Mouse (Mus musculus): ENCODE measurements around the gene Tmem255b. TPM values are rescaled to one million over a fixed set of nuclear protein-coding genes. Genes with fewer than 3 reads are reported as not detected.

Gene Tmem255b
- polyA plus RNA-seq (2015; fragmentation: Nextera tagmentation; extraction: Ambion mirVana) = 0.84 and 1.1 TPM in 2 replicates

DNA sequence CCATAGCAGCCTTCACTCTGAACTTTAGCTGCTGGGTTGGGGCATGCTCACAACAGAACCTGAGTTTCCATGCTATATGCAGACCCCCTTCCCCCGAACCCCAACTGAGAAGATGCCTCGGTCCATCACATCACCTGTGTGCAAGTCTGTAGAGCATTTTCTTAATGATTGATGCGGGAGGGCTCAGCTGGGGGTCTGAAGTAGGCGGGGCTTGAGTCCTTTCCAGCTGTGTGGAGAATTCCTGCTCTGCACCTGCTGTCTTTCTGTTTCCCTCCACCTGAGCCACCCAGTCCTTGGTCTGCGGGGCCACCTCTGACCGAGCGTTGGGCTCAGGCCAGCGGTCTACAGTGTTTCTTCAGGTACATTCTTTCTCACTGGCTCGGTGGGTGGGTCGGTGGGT is at the start of gene Tmem255b:
TSS of gene Tmem255b (plus strand) at position 301 of the 400 bp plus-strand sequence.

DNA sequence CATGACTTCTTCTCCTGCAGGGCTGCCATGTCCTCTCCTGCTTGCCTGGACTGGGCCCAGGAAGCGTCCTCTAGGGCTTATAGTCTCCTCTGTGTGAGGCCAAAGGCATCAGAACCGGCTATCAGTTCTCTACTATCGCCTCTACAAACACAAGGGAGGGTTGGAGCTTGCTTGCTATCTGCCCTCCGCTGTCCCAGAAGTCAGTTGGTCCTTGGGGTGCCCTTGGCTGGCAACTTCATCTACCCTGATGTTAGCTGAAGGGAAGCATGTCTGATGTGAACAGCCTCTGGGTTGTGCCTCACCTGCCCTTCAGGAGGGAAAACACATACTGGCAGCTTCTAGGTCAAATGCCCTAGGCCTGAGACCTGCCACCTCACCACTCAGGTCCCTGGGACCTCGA is 38.3 kb upstream of the Tmem255b start, which contains the start of gene Atp4b:
TSS of gene Atp4b (minus strand) at position 101 of the 400 bp plus-strand sequence.

DNA sequence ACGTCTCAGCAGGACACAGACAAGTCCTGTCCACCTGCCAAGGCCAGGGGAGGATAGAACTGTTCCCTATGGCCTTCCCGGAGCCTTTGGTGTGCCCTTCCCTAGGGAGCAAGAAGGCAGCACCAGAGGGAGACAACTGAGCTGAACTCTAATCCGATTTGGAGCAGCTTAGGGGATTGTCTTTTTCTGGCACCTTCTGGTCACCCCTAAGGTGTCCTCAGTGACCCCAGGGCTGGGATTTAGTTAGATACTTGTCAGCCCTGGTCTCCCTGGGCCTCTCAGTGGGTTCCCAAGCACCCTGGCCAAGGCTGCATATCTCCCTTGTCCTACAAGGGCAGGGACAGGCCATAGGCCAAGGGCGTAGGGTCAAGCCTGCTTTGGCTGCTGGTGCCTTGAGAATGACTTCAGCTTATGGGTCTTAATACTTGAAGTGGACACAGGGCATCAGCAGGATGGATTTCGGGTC is 30.3 kb upstream of the Tmem255b start, which contains the start of gene Grk1:
TSS of gene Grk1 (plus strand) at position 416 of the 466 bp plus-strand sequence.

DNA sequence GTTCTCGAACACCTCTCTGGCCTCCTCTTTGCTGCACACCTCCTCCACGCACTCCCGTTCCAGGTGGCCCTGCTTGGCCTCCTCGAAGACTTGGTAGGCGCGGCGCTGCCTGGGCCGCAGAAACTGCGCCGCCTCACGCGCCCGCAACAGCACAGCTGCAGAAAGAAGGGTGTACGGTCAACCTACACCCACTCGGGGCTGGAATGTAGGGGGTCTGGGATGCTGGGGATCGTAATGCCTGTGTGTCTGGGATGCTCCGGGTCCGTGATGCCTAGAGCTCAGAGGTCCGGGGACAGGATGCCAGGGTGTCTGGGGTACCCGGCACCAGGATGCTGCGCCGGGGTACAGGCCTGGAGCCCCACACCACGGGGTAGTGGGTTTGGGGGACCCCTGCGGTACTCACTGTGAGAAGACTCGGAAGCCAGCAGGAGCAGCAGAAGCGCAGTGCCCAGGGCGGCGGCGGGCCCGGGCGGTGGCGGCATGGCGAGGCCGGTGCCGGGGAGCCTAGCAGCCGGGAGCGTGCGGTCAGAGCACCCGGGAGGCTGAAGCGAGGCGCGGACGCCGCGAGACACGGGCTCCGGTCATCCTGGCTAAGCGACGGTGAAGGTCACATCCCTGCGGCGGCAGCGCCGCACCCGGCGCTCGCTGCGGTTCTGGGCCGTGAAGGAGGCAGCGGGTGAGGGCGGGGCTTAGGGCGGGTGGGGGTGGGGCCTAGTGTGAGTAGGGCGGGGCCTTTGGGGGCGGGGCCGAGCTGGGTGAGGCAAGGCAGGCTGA is 59.1 kb downstream of the Tmem255b start, which contains the start of gene Gas6:
TSS of gene Gas6 (minus strand) at position 633 of the 774 bp plus-strand sequence.

Other genes starting within 250 kb of the Tmem255b start
- gene Grtp1, start 234.6 kb upstream of the Tmem255b start, polyA plus RNA-seq (2015; fragmentation: Nextera tagmentation; extraction: Ambion mirVana) = 5.9 and 7.3 TPM in 2 replicates
- not detected in 2 replicates for gene Adprhl1, start 181.0 kb upstream of the Tmem255b start, polyA plus RNA-seq (2015; fragmentation: Nextera tagmentation; extraction: Ambion mirVana)
- gene Dcun1d2, start 147.1 kb upstream of the Tmem255b start, polyA plus RNA-seq (2015; fragmentation: Nextera tagmentation; extraction: Ambion mirVana) = 8.3 and 9.5 TPM in 2 replicates
- gene Tmco3, start 147.0 kb upstream of the Tmem255b start, polyA plus RNA-seq (2015; fragmentation: Nextera tagmentation; extraction: Ambion mirVana) = 9.6 and 11.7 TPM in 2 replicates
- 137 and 139 TPM in 2 replicates for gene Tfdp1, start 96.4 kb upstream of the Tmem255b start, polyA plus RNA-seq (2015; fragmentation: Nextera tagmentation; extraction: Ambion mirVana)
- 0.14 TPM in 1 of 2 replicates, not detected in the other for gene Atp4b, start 38.4 kb upstream of the Tmem255b start, polyA plus RNA-seq (2015; fragmentation: Nextera tagmentation; extraction: Ambion mirVana)
- 0.04 TPM in 1 of 2 replicates, not detected in the other for gene Grk1, start 30.1 kb upstream of the Tmem255b start, polyA plus RNA-seq (2015; fragmentation: Nextera tagmentation; extraction: Ambion mirVana)
- gene Gas6, start 59.3 kb downstream of the Tmem255b start, polyA plus RNA-seq (2015; fragmentation: Nextera tagmentation; extraction: Ambion mirVana) = 29.0 and 47.1 TPM in 2 replicates
- not detected in 2 replicates for gene 1700029H14Rik, start 127.3 kb downstream of the Tmem255b start, polyA plus RNA-seq (2015; fragmentation: Nextera tagmentation; extraction: Ambion mirVana)
- 19.8 and 24.0 TPM in 2 replicates for gene Rasa3, start 242.4 kb downstream of the Tmem255b start, polyA plus RNA-seq (2015; fragmentation: Nextera tagmentation; extraction: Ambion mirVana)

Measured in spleen, postnatal 0 days (tissue).